Mouse (Mus musculus): Measurements from ENCODE around the gene Nradd.

Gene Nradd

GRCm38 (mm10) chr9:110611471-110611870 is 12.8 kb downstream of the Nradd start:
- no peak for DNase-seq (ENCODE audit: low spot score)

DNA sequence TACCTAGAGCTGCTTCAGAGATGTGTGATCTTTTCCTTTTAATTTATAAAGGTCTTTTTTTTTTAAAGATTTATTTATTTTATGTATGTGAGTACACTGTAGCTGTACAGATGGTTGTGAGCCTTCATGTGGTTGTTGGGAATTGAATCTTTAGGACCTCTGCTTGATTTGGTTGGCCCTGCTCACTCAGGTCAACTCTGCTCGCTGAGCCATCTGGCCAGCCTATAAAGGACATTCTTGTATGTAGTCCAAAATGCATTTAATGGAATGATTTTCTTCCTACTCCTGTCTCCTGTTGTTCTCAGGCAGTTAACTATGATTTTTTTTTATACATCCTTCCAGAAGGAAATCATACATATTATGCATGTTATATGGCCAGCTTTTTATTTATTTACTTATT is 40.7 kb downstream of the Nradd start:
- DNase-seq (ENCODE audit: low spot score) = no peak

DNA sequence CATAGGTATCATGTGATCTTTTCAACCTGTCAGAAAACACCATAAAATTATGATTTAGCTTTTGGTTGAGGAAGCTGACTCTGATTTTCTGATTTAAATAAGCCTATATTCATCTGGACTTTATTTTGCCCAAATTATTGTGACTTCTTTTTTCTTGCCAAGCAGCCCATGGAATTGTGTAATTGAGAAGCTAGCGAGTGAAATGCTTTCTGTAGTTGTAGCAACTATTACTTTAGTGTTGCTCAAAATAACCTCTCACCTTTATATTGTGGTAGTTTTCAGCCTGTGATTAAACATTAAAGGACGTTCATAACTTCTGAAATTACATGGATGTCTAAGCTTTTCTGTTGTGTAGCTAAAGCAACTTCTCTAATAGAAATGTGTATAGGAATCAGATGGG is 42.1 kb downstream of the Nradd start:
- DNase-seq (ENCODE audit: low spot score) = no peak

Measured in lung, postnatal 25 days (tissue).